Mouse (Mus musculus): ENCODE measurements around the gene Cmss1. TPM values are rescaled to one million over a fixed set of nuclear protein-coding genes. Genes with fewer than 3 reads are reported as not detected.

Gene Cmss1
- total and polyA plus RNA-seq, 2 experiments = 3.1 to 7.8 TPM

DNA sequence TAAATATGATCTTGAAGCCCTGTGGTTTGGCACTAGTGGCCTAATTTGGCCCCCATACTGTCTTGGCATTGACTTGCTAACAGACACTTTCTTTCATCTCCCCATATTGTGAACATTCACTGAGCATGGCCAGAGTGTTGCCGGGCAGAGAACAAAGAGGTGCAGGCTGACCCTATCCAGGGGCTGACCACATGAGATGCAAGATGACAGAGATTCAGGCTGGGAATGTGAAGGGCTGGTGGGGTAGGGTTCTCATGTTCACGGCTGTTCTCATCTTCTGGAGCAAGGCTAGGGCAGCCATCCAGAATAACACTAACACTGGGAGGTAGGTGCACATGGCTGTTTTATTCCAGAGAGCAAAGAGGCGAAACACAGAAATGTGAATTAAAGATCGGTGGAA, 92.3 kb downstream of the Cmss1 start:
- no peaks in the 10 kb centered on the region for H3K79me2 ChIP-seq (ENCODE audit: control insufficient read depth, insufficient read depth, low read length)
- DNase-seq (ENCODE audit: extremely low read depth, low read depth, low spot score) = no peak
- no peak overlapping the region for H3K9ac ChIP-seq (ENCODE audit: low read depth, low read length)
- TF ChIP-seq CTCF (IDR thresholded peaks at IDR 0.05; ENCODE audit: low read depth, low read length) (no peak), POLR2A (IDR thresholded peaks at IDR 0.05; ENCODE audit: extremely low read depth, insufficient read depth, low read length) (no peak)
- no peaks in the 10 kb centered on the region for H3K36me3 ChIP-seq (ENCODE audit: control insufficient read depth, insufficient read depth, low read length)
- 96% methylated on average over 4 of the region's 4 CpGs for WGBS
- no peak overlapping the region for H3K4me3 ChIP-seq (ENCODE audit: insufficient read depth, low read depth, low read length)
- no peak overlapping the region for H3K27ac ChIP-seq (replicated peaks; ENCODE audit: insufficient read depth, low read depth, low read length)
- peaks cover 2% of the 10 kb centered on the region; the same call in 1 of the 2 replicates for H3K4me1 ChIP-seq (ENCODE audit: control insufficient read depth, insufficient read depth, low read length)
- no peaks in the 10 kb centered on the region for H3K27me3 ChIP-seq (ENCODE audit: control insufficient read depth, insufficient read depth, low read length)

DNA sequence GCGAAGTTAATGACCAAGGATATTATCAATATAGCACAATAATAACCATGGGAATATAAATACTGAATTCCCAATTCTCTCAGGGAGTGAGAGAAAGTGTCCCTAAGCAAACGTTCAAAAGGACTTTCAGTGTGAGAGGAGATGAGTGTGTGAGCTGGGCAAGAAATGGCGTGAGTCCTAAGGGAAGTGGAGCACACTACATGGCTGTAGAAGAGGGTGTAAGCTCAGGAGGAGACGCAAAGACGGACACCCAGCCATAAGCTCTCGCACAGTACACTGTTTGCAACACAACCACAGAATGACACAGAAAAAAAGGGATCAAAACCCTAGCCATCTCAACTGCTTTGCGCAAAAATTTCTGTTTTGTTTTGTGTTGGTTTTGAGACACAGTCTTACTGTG, 93.1 kb downstream of the Cmss1 start:
- Histone ChIP-seq H3K36me3 (ENCODE audit: control insufficient read depth, insufficient read depth, low read length) (no peaks in the 10 kb centered on the region), H3K9ac (ENCODE audit: low read depth, low read length) (no peak overlapping the region), H3K4me3 (ENCODE audit: insufficient read depth, low read depth, low read length) (no peak overlapping the region), H3K27me3 (ENCODE audit: control insufficient read depth, insufficient read depth, low read length) (no peaks in the 10 kb centered on the region), H3K27ac (replicated peaks; ENCODE audit: insufficient read depth, low read depth, low read length) (no peak overlapping the region), H3K79me2 (ENCODE audit: control insufficient read depth, insufficient read depth, low read length) (no peaks in the 10 kb centered on the region), H3K4me1 (ENCODE audit: control insufficient read depth, insufficient read depth, low read length) (peaks cover 2% of the 10 kb centered on the region; the same call in 1 of the 2 replicates)
- 94% methylated on average over 7 of the region's 7 CpGs for WGBS
- TF ChIP-seq POLR2A (IDR thresholded peaks at IDR 0.05; ENCODE audit: extremely low read depth, insufficient read depth, low read length) (no peak), CTCF (IDR thresholded peaks at IDR 0.05; ENCODE audit: low read depth, low read length) (no peak)
- no peak for DNase-seq (ENCODE audit: extremely low read depth, low read depth, low spot score)

DNA sequence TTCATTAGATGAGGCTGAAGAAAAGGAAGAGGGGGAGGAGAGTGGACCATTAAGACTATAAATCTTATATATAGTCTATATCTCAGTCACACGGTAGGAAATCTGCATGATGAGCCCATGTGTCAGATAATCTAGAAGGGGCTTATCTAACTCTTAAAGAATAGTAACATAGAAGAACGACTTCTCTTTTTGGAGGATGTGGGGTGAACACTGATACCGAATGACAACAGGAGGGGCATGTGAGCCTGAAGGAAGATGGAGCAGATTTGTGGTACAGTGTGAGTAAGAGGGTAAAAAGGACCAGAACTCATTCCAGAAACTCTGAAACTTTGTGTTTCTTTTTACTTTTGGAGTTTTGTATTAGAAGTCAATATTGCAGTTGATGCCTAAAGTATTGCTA, 97.6 kb downstream of the Cmss1 start:
- DNase-seq (ENCODE audit: extremely low read depth, low read depth, low spot score) = no peak
- TF ChIP-seq CTCF (IDR thresholded peaks at IDR 0.05; ENCODE audit: low read depth, low read length) = no peak
- no peak for TF ChIP-seq POLR2A (IDR thresholded peaks at IDR 0.05; ENCODE audit: extremely low read depth, insufficient read depth, low read length)
- H3K4me1 ChIP-seq (ENCODE audit: control insufficient read depth, insufficient read depth, low read length) = no peaks in the 10 kb centered on the region
- H3K79me2 ChIP-seq (ENCODE audit: control insufficient read depth, insufficient read depth, low read length) = no peaks in the 10 kb centered on the region
- no peak overlapping the region for H3K4me3 ChIP-seq (ENCODE audit: insufficient read depth, low read depth, low read length)
- 79% methylated on average over 3 of the region's 3 CpGs for WGBS
- H3K9ac ChIP-seq (ENCODE audit: low read depth, low read length) = no peak overlapping the region
- H3K27ac ChIP-seq (replicated peaks; ENCODE audit: insufficient read depth, low read depth, low read length) = no peak overlapping the region
- no peaks in the 10 kb centered on the region for H3K27me3 ChIP-seq (ENCODE audit: control insufficient read depth, insufficient read depth, low read length)
- no peaks in the 10 kb centered on the region for H3K36me3 ChIP-seq (ENCODE audit: control insufficient read depth, insufficient read depth, low read length)

DNA sequence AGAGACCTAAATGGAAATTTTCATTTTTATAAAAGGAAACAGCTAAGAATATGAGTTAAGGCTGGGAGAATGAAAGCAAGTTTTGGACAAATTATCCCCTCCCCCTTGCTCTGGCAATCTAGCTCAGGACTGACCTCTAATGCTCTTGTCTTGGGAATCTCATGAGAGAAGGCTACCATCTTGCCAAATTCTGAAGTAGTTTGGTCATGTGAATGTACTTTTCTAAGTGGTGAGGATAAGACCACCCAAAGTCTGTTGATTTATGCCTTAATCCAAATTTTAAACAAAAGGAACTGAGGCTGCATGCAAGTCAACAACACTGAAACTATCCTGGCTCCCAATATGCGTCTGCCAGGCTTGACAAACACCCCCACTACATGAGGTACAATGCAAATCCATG, 98.3 kb downstream of the Cmss1 start:
- Histone ChIP-seq H3K27ac (replicated peaks; ENCODE audit: insufficient read depth, low read depth, low read length) (no peak overlapping the region), H3K27me3 (ENCODE audit: control insufficient read depth, insufficient read depth, low read length) (no peaks in the 10 kb centered on the region), H3K79me2 (ENCODE audit: control insufficient read depth, insufficient read depth, low read length) (no peaks in the 10 kb centered on the region), H3K4me3 (ENCODE audit: insufficient read depth, low read depth, low read length) (no peak overlapping the region), H3K9ac (ENCODE audit: low read depth, low read length) (no peak overlapping the region), H3K4me1 (ENCODE audit: control insufficient read depth, insufficient read depth, low read length) (no peaks in the 10 kb centered on the region), H3K36me3 (ENCODE audit: control insufficient read depth, insufficient read depth, low read length) (no peaks in the 10 kb centered on the region)
- WGBS = 91% methylated on average over 1 of the region's 1 CpGs
- no peak for TF ChIP-seq POLR2A (IDR thresholded peaks at IDR 0.05; ENCODE audit: extremely low read depth, insufficient read depth, low read length)
- no peak for TF ChIP-seq CTCF (IDR thresholded peaks at IDR 0.05; ENCODE audit: low read depth, low read length)
- no peak for DNase-seq (ENCODE audit: extremely low read depth, low read depth, low spot score)

DNA sequence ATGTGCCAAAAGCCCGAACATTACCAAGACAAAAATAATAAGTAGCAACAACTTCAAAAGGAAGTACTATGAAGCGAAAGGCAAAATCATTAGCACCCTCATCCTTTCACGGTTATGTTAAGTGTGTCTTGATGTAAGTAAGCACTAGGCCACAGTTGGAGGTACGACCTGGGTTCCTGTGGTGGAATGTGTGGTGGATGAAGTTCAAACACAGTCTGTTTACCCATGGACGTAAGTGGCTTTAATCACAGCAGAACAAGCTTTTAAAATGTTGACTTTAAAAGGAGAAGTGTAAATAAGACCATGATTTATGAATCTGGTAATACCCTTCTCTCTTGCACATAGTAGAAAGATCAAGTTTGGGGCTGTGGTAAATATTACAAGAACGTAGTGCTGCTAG, 100.5 kb downstream of the Cmss1 start:
- Histone ChIP-seq H3K79me2 (ENCODE audit: control insufficient read depth, insufficient read depth, low read length) (no peaks in the 10 kb centered on the region), H3K27ac (replicated peaks; ENCODE audit: insufficient read depth, low read depth, low read length) (no peak overlapping the region), H3K27me3 (ENCODE audit: control insufficient read depth, insufficient read depth, low read length) (no peaks in the 10 kb centered on the region), H3K9ac (ENCODE audit: low read depth, low read length) (no peak overlapping the region), H3K36me3 (ENCODE audit: control insufficient read depth, insufficient read depth, low read length) (no peaks in the 10 kb centered on the region), H3K4me3 (ENCODE audit: insufficient read depth, low read depth, low read length) (no peak overlapping the region), H3K4me1 (ENCODE audit: control insufficient read depth, insufficient read depth, low read length) (no peaks in the 10 kb centered on the region)
- 59% methylated on average over 6 of the region's 6 CpGs for WGBS
- no peak for TF ChIP-seq CTCF (IDR thresholded peaks at IDR 0.05; ENCODE audit: low read depth, low read length)
- TF ChIP-seq POLR2A (IDR thresholded peaks at IDR 0.05; ENCODE audit: extremely low read depth, insufficient read depth, low read length) = no peak
- no peak for DNase-seq (ENCODE audit: extremely low read depth, low read depth, low spot score)

DNA sequence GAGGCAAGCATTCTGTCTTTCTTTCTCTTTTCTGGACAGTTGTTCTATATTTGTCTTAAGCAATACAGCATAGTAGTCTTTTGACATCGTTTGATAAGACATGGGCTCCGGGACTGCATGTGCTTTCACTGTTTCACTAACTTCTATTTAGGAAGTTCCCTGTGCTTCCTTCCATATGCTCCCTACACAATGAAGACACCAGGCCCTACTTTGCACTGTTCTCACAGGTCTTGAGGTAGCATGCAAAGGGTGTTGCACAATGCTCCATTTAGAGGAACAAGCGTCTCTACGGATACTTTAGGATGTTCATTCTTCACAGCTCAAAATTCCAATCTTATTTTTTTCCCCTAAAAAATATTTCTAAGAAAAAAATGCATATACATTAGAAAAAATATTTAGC, 101.9 kb downstream of the Cmss1 start:
- no peak for TF ChIP-seq CTCF (IDR thresholded peaks at IDR 0.05; ENCODE audit: low read depth, low read length)
- TF ChIP-seq POLR2A (IDR thresholded peaks at IDR 0.05; ENCODE audit: extremely low read depth, insufficient read depth, low read length) = no peak
- Histone ChIP-seq H3K27ac (replicated peaks; ENCODE audit: insufficient read depth, low read depth, low read length) (no peak overlapping the region), H3K4me1 (ENCODE audit: control insufficient read depth, insufficient read depth, low read length) (no peaks in the 10 kb centered on the region), H3K79me2 (ENCODE audit: control insufficient read depth, insufficient read depth, low read length) (no peaks in the 10 kb centered on the region), H3K27me3 (ENCODE audit: control insufficient read depth, insufficient read depth, low read length) (no peaks in the 10 kb centered on the region), H3K36me3 (ENCODE audit: control insufficient read depth, insufficient read depth, low read length) (no peaks in the 10 kb centered on the region), H3K9ac (ENCODE audit: low read depth, low read length) (no peak overlapping the region), H3K4me3 (ENCODE audit: insufficient read depth, low read depth, low read length) (no peak overlapping the region)
- no peak for DNase-seq (ENCODE audit: extremely low read depth, low read depth, low spot score)
- 80% methylated on average over 4 of the region's 4 CpGs for WGBS
